Mouse (Mus musculus) hematopoietic stem cell, adult 5-6 weeks (primary cell): ENCODE results near the gene Dab1. TPM values are rescaled to one million over a fixed set of nuclear protein-coding genes. Genes with fewer than 3 reads are reported as not detected.

Experiments used
- ATAC-seq, 2 experiments: fragments of 125-278 bp in 1 of 2; replicated peaks in 1 of 2; 2 replicates each; pipeline ENCODE4 v1.8.0; 2016 to 2017; ENCODE audit warnings: inconsistent platforms in 2 of 2, mild to moderate bottlenecking in 2 of 2, moderate number of reproducible peaks in 2 of 2, low read depth in 1 of 2, moderate TSS enrichment in 1 of 2; ENCODE audit not compliant: low FRiP score in 2 of 2, poor library complexity in 2 of 2, severe bottlenecking in 2 of 2, insufficient read depth in 1 of 2, low TSS enrichment in 1 of 2
- total RNA-seq: library from RNA; stranded (forward); fragments of 172-1452, 232-1000 nt; gene quantifications from 2 replicates; pipeline ENCODE4 v1.2.3, GENCODE M21; 2017

Gene Dab1
- total RNA-seq, result not detected in 2 replicates

DNA sequence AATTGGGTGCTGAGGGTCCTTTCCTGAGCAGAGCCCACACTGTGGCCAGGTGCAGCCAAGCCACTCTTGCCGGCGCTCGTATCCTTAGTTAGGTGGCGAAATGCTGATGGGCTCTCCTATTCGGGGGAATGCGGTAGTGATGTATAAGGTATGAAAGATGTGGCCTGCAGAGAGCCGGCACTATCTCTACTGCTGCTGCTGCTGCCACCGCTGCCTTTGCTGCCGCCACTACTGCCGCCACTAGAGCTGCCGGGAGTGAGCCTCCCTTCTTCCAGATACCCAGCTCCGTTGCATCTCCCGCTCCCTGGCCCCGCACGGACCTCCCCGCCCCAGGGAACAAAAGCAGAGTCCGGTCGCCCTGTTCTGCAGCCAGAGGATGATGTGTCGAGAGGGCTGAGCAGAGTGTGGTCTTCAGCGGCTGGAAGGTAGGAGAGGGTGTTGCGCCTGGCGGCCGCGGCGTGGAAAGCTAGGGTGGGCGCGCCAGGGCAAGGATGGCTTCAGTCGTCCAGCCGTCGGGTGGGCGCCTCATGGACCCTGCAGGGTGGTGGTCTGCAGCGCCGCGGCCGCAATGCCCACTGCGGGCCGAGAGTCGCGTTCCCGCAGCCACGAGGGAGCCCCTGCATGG is at the start of gene Dab1:
Gene Dab1, plus strand, starts transcription at position 39 of the 625 bp plus-strand sequence.
- no peak for ATAC-seq

GRCm38 (mm10) chr4:103571721-103572352 is 47.3 kb upstream of the Dab1 start:
- no peak for ATAC-seq

DNA sequence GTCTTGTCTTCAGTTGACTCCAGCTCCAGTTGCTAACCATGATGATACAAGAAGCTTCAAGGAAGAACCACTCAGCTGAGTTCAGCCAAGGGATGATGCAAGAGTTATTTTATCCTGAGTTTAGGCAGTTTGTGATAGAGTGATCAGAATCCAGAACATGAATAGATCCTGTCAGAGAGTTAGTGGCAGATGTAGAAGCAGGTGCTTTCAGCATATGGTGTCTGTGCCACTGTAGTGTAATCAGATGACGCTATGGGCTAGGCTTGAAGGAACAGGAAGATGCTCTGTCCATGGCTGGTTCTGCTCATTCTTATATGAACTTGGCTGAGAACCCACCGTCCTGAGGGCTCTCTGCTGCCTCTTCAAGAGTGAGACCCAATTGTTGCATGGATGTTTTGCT is 43.6 kb upstream of the Dab1 start:
- no peak for ATAC-seq

GRCm38 (mm10) chr4:103576305-103576704 is 42.9 kb upstream of the Dab1 start:
- no peak for ATAC-seq

GRCm38 (mm10) chr4:103577111-103577815 is 41.9 kb upstream of the Dab1 start:
- no peak for ATAC-seq

GRCm38 (mm10) chr4:103577821-103578220 is 41.3 kb upstream of the Dab1 start:
- ATAC-seq, result no peak

DNA sequence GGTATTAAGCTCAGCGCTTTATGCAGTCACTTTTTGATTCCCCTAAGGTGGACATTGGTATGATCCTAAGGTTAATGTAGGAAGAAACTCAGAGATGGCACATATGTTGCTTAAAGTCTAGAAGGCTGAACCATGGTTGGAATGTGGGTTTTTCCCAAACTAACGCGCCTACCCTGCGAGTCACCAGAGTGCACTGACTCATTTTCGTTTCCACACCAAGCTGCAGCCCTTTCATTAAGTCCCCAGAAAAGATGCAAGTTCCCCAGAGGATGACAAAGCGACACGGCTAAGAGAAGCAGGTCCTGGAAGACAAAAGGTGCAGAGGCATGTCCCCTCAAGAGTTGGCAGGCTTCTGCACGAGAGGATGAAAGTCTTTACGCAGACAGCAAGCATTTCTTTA is 39.1 kb upstream of the Dab1 start:
- ATAC-seq, result no peak

DNA sequence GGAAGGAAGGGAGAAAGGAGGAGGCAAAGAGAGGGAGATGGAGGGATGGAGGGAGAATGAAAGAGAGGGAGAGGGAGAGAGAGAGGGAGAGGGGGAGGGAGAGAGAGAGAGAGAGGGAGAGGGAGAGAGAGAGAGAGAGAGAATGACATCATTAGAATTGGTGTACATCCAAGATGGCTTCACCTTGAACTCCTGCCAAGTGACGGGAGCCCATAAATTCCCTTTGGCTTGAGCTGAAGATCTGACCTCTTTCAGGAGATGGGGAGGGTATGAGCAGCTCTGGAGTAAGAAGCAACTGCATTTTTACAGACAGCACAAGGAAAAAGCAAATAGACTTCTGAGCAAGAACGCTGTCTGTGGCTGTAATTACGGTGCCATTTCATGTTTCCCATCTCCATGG is 4.1 kb upstream of the Dab1 start:
- ATAC-seq, result no peak

GRCm38 (mm10) chr4:103619946-103620371 is 800 bp downstream of the Dab1 start:
- no peak for ATAC-seq

DNA sequence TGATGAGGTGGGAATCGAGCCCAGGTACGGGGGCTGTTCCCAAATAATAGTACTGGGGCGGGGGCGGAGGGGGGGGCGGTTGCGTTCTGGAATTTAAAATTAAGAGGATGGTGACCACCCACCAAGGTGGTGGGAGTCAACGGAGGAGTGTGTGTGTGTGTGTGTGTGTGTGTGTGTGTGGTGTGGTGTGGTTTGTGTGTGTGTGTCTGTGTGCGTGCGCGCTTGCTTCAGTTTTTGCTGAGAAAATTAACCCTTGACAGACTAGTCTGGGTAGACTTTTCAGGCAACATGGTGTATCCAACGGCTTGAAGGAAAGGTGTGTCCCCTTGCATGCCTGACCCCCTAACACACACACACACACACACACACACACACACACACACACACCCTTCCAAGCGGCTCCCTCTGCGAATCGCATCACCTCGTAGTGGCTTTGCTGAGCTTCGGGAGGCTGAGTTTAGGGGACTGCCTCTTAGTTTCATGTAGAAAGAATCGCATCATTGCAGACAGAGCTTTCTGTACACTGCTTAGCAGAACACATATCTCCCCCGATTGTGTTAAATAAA is 1.5 kb downstream of the Dab1 start:
- ATAC-seq, result no peak

GRCm38 (mm10) chr4:103621586-103621985 is 2.4 kb downstream of the Dab1 start:
- ATAC-seq, result no peak

DNA sequence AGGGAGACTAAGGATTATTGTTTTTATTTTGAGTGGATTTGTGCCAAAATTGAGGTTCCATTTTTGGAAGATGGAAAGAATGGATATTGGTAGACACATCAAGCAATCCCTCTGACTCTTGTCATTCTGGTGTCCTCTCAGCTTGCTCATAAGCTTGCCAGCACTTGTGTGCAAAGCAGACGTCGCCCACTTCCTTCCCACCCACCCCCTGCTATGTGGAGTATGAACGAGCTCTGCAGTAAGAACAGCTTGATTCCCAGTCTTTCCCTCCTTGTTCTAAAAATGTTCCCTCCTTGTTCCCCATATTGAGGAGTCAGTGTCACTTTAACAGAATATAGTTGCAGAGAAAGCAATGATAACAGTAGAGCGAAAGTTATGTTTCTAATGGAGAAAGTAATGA is 11.0 kb downstream of the Dab1 start:
- no peak for ATAC-seq

DNA sequence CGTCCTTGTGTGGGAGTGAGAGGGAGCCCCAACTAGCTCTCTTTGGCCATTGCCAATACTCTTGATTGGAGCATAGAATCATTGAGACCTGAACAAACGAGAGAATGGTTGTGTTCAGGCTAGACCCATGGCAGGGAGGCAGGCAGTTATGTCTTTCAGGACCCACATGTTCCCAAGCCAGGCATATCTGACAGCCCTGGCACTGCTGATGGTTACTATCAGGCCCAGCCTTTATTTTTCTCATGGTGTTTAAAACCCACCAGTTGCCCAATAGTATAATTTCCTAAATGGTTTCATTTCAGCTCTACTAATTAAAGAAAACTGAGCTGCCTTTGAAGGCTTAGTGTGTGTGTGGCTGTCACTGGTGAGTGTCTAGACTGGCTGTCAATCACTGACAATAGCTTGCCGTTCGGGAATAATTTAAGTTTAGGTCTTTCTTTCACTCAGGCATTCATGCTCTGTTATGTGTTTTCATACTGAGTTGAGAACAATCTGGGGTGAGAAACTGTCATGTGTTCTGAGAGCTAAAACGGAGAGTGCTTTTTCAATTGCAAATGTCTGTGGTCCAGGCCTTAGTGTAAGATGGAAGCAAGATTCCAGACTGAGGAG is 17.1 kb downstream of the Dab1 start:
- no peak for ATAC-seq

GRCm38 (mm10) chr4:103648209-103648896 is 29.2 kb downstream of the Dab1 start:
- no peak for ATAC-seq

- ATAC-seq, result no peak
These were observed 36.6 kb downstream of the Dab1 start for GRCm38 (mm10) chr4:103655740-103656139.

- ATAC-seq, result no peak
These were observed 42.2 kb downstream of the Dab1 start for GRCm38 (mm10) chr4:103661386-103661785.

DNA sequence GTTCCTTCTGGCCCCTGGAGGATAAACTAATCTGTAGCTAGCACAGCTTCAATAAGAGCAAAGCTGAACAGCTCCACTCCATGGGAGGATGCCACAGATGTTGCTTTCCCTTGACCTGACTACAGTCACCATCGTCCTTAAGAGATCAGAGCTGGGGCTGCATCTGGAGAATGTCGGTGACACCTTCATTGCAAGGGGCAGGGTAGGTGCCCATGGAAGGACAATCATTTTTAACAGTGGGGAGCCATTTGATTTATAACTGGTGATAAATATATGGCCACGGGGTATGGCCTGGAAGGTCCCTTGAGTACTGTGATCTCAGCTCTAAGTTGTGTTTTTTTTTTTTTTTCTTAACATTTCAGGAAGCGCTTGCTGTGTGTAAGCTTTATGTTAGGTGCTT is 48.3 kb downstream of the Dab1 start:
- no peak for ATAC-seq
